Mouse (Mus musculus): ENCODE measurements around the gene Elfn2. TPM values are rescaled to one million over a fixed set of nuclear protein-coding genes. Genes with fewer than 3 reads are reported as not detected.

Elfn2 gene
- total RNA-seq, 2 experiments from 2014 or later: 0.05 to 0.31 TPM

Other genes starting within 250 kb of the Elfn2 start
- not detected for gene Il2rb, start 223.5 kb downstream of the Elfn2 start, total RNA-seq (2021)
- 10 to 100 TPM; 16.4 to 16.8 TPM for gene C1qtnf6, start 187.4 kb downstream of the Elfn2 start, total RNA-seq (2021)
- not detected for gene Sstr3, start 174.1 kb downstream of the Elfn2 start, total RNA-seq (2021)
- 1 to 10 TPM in 1 of 2 experiments, under 1 TPM in 1; 0.43 to 3.4 TPM for gene Rac2, start 146.0 kb downstream of the Elfn2 start, total RNA-seq (2021)
- 1 to 10 TPM; 2.4 to 2.8 TPM for gene Cyth4, start 121.7 kb downstream of the Elfn2 start, total RNA-seq (2021)
- 1 to 10 TPM; 2.4 to 6.4 TPM for gene Mfng, start 54.7 kb upstream of the Elfn2 start, total RNA-seq (2021)
- gene Card10, start 84.3 kb upstream of the Elfn2 start, total RNA-seq (2021): 1 to 10 TPM; 6.4 to 7.8 TPM
- gene Cdc42ep1, start 123.9 kb upstream of the Elfn2 start, total RNA-seq (2021): 10 to 100 TPM in 1 of 2 experiments, 1 to 10 TPM in 1; 9.3 to 10.5 TPM
- not detected for gene Lgals2, start 136.8 kb upstream of the Elfn2 start, total RNA-seq (2021)
- 10 to 100 TPM; 33.5 to 34.2 TPM for gene Gga1, start 158.4 kb upstream of the Elfn2 start, total RNA-seq (2021)
- under 1 TPM in 1 of 2 experiments, not detected in 1; 0.11 TPM for gene Gm49510, start 180.9 kb upstream of the Elfn2 start, total RNA-seq (2021)
- gene Sh3bp1, start 181.0 kb upstream of the Elfn2 start, total RNA-seq (2021): 1 to 10 TPM; 2.6 to 3.1 TPM
- 1 to 10 TPM; 2.3 TPM for gene Pdxp, start 195.1 kb upstream of the Elfn2 start, total RNA-seq (2021)
- 100 to 1,000 TPM; 224 to 270 TPM for gene Lgals1, start 208.0 kb upstream of the Elfn2 start, total RNA-seq (2021)
- gene Nol12, start 216.2 kb upstream of the Elfn2 start, total RNA-seq (2021): 10 to 100 TPM; 22.2 to 23.1 TPM
- gene Triobp, start 229.0 kb upstream of the Elfn2 start, total RNA-seq (2021): 10 to 100 TPM; 35.3 to 42.2 TPM

All from gastrocnemius, postnatal 25 days (tissue).